Mouse (Mus musculus): ENCODE data around the gene Usp21. TPM values are rescaled to one million over a fixed set of nuclear protein-coding genes. Genes with fewer than 3 reads are reported as not detected.
A peak's percentile ranks its signal among the peaks of the same experiment; 100 is the strongest.
"Not testable (repeated sequence)": the region's sequence is repeated elsewhere in the genome, so short reads cannot be mapped to it uniquely, and the experiment has no call there.

Usp21 gene
- polyA plus RNA-seq, 1 experiment = 76.6 TPM

- DNase-seq = no peak
- Histone ChIP-seq H3K27me3 (ENCODE audit: control insufficient read depth, insufficient read depth, low read length) (no peaks in the 10 kb centered on the region), H3K27ac (ENCODE audit: insufficient read depth, low read length) (peak overlapping the region; percentile 14), H3K4me3 (replicated peaks; ENCODE audit: insufficient read depth, low read depth, low read length) (peak overlapping the region; percentile 93), H3K4me1 (ENCODE audit: control insufficient read depth, insufficient read depth, low read length) (peaks cover 3% of the 10 kb centered on the region; the same call in 1 of the 2 replicates)
- TF ChIP-seq CTCF (IDR thresholded peaks at IDR 0.05; ENCODE audit: borderline replicate concordance, insufficient read depth, low read depth, low read length) = no peak
- TF ChIP-seq POLR2A (IDR thresholded peaks at IDR 0.05; ENCODE audit: borderline replicate concordance, insufficient read depth, low read length) = no peak
- WGBS = 16% methylated on average over 13 of the region's 13 CpGs
Measured at GRCm38 (mm10) chr1:171247453-171247841, 40.3 kb downstream of the Usp21 start.

- peak overlapping the region; percentile 80 for H3K27ac ChIP-seq (ENCODE audit: insufficient read depth, low read length)
- DNase-seq = peak; percentile 98
- peak overlapping the region; percentile 93 for H3K4me3 ChIP-seq (replicated peaks; ENCODE audit: insufficient read depth, low read depth, low read length)
- TF ChIP-seq CTCF (IDR thresholded peaks at IDR 0.05; ENCODE audit: borderline replicate concordance, insufficient read depth, low read depth, low read length) = peak; percentile 74
- peak; percentile 49; the same call in 1 of the 2 replicates for TF ChIP-seq POLR2A (IDR thresholded peaks at IDR 0.05; ENCODE audit: borderline replicate concordance, insufficient read depth, low read length)
- H3K27me3 ChIP-seq (ENCODE audit: control insufficient read depth, insufficient read depth, low read length) = no peaks in the 10 kb centered on the region
- peaks cover 3% of the 10 kb centered on the region; the same call in 1 of the 2 replicates for H3K4me1 ChIP-seq (ENCODE audit: control insufficient read depth, insufficient read depth, low read length)
- WGBS = under 1% methylated on average over 41 of the region's 41 CpGs
Measured at GRCm38 (mm10) chr1:171246709-171247452, 40.9 kb downstream of the Usp21 start.

GRCm38 (mm10) chr1:171245353-171245752 lies 42.4 kb downstream of the Usp21 start:
- 94% methylated on average over 8 of the region's 8 CpGs for WGBS

GRCm38 (mm10) chr1:171241952-171242351 lies 45.8 kb downstream of the Usp21 start:
- H3K4me1 ChIP-seq (ENCODE audit: control insufficient read depth, insufficient read depth, low read length); H3K4me3 ChIP-seq (replicated peaks; ENCODE audit: insufficient read depth, low read depth, low read length); DNase-seq; H3K27me3 ChIP-seq (ENCODE audit: control insufficient read depth, insufficient read depth, low read length); H3K27ac ChIP-seq (ENCODE audit: insufficient read depth, low read length): not testable (repeated sequence)
- 80% methylated on average over 12 of the region's 12 CpGs for WGBS

More at GRCm38 (mm10) chr1:171245353-171245752, 42.4 kb downstream of the Usp21 start:
- H3K4me1 ChIP-seq (ENCODE audit: control insufficient read depth, insufficient read depth, low read length) = peaks cover 3% of the 10 kb centered on the region; the same call in 1 of the 2 replicates
- TF ChIP-seq POLR2A (IDR thresholded peaks at IDR 0.05; ENCODE audit: borderline replicate concordance, insufficient read depth, low read length) (no peak), CTCF (IDR thresholded peaks at IDR 0.05; ENCODE audit: borderline replicate concordance, insufficient read depth, low read depth, low read length) (no peak)
- no peaks in the 10 kb centered on the region for H3K27me3 ChIP-seq (ENCODE audit: control insufficient read depth, insufficient read depth, low read length)
- no peak for DNase-seq
- H3K4me3 ChIP-seq (replicated peaks; ENCODE audit: insufficient read depth, low read depth, low read length) = no peak overlapping the region
- H3K27ac ChIP-seq (ENCODE audit: insufficient read depth, low read length) = no peak overlapping the region

- no peaks in the 10 kb centered on the region for H3K27me3 ChIP-seq (ENCODE audit: control insufficient read depth, insufficient read depth, low read length)
- no peaks in the 10 kb centered on the region for H3K4me1 ChIP-seq (ENCODE audit: control insufficient read depth, insufficient read depth, low read length)
- 92% methylated on average over 10 of the region's 10 CpGs for WGBS
- TF ChIP-seq POLR2A (IDR thresholded peaks at IDR 0.05; ENCODE audit: borderline replicate concordance, insufficient read depth, low read length) (no peak), CTCF (IDR thresholded peaks at IDR 0.05; ENCODE audit: borderline replicate concordance, insufficient read depth, low read depth, low read length) (no peak)
- no peak overlapping the region for H3K27ac ChIP-seq (ENCODE audit: insufficient read depth, low read length)
- H3K4me3 ChIP-seq (replicated peaks; ENCODE audit: insufficient read depth, low read depth, low read length) = no peak overlapping the region
- DNase-seq = no peak
Measured at GRCm38 (mm10) chr1:171240911-171241310, 46.9 kb downstream of the Usp21 start.

GRCm38 (mm10) chr1:171239992-171240744 lies 47.6 kb downstream of the Usp21 start:
- WGBS = 68% methylated on average over 15 of the region's 15 CpGs
- no peaks in the 10 kb centered on the region for H3K4me1 ChIP-seq (ENCODE audit: control insufficient read depth, insufficient read depth, low read length)
- H3K4me3 ChIP-seq (replicated peaks; ENCODE audit: insufficient read depth, low read depth, low read length) = no peak overlapping the region
- H3K27me3 ChIP-seq (ENCODE audit: control insufficient read depth, insufficient read depth, low read length) = no peaks in the 10 kb centered on the region
- H3K27ac ChIP-seq (ENCODE audit: insufficient read depth, low read length) = no peak overlapping the region
- TF ChIP-seq CTCF (IDR thresholded peaks at IDR 0.05; ENCODE audit: borderline replicate concordance, insufficient read depth, low read depth, low read length) (no peak), POLR2A (IDR thresholded peaks at IDR 0.05; ENCODE audit: borderline replicate concordance, insufficient read depth, low read length) (no peak)
- no peak for DNase-seq

- no peaks in the 10 kb centered on the region for H3K27me3 ChIP-seq (ENCODE audit: control insufficient read depth, insufficient read depth, low read length)
- no peak for TF ChIP-seq POLR2A (IDR thresholded peaks at IDR 0.05; ENCODE audit: borderline replicate concordance, insufficient read depth, low read length)
- TF ChIP-seq CTCF (IDR thresholded peaks at IDR 0.05; ENCODE audit: borderline replicate concordance, insufficient read depth, low read depth, low read length) = peak; percentile 69
- 66% methylated on average over 14 of the region's 14 CpGs for WGBS
- no peak overlapping the region for H3K4me3 ChIP-seq (replicated peaks; ENCODE audit: insufficient read depth, low read depth, low read length)
- peak in 1 of 2 experiments; percentile 55 for DNase-seq
- H3K27ac ChIP-seq (ENCODE audit: insufficient read depth, low read length) = no peak overlapping the region
- no peaks in the 10 kb centered on the region for H3K4me1 ChIP-seq (ENCODE audit: control insufficient read depth, insufficient read depth, low read length)
Measured at GRCm38 (mm10) chr1:171238463-171238862, 49.3 kb downstream of the Usp21 start.

GRCm38 (mm10) chr1:171237438-171237837 lies 50.4 kb downstream of the Usp21 start:
- Histone ChIP-seq H3K27ac (ENCODE audit: insufficient read depth, low read length) (no peak overlapping the region), H3K4me3 (replicated peaks; ENCODE audit: insufficient read depth, low read depth, low read length) (no peak overlapping the region), H3K27me3 (ENCODE audit: control insufficient read depth, insufficient read depth, low read length) (no peaks in the 10 kb centered on the region), H3K4me1 (ENCODE audit: control insufficient read depth, insufficient read depth, low read length) (no peaks in the 10 kb centered on the region)
- DNase-seq = no peak
- no peak for TF ChIP-seq POLR2A (IDR thresholded peaks at IDR 0.05; ENCODE audit: borderline replicate concordance, insufficient read depth, low read length)
- no peak for TF ChIP-seq CTCF (IDR thresholded peaks at IDR 0.05; ENCODE audit: borderline replicate concordance, insufficient read depth, low read depth, low read length)
- 93% methylated on average over 6 of the region's 6 CpGs for WGBS

All from cerebellum, adult 2 months (tissue).